Mouse (Mus musculus): ENCODE measurements around the gene C2. TPM values are rescaled to one million over a fixed set of nuclear protein-coding genes. Genes with fewer than 3 reads are reported as not detected.
A peak's percentile ranks its signal among the peaks of the same experiment; 100 is the strongest.

Gene C2
- polyA plus RNA-seq, 1 experiment from 2014 or later, result 1.3 TPM

DNA sequence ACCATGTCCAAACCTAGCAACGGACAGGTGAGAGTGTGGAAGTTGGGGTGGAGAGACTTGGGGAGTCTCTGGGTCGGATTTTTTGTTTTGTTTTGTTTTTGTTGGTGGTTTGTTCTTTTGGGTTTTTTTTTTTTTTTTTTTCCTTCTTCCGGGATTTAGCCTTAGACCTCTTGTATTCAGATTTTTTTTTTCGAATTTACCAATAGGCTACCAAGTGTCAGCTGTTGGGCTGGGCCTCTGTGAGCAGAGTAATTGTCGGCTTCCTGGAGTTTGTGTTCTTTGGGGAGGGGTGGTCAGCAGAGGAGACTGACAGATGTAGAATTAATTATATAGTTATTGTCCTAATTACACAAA is 1.8 kb upstream of the C2 start:
- no peak for ATAC-seq (ENCODE audit: low FRiP score)
- peaks cover 47% of the 10 kb centered on the region for H3K36me3 ChIP-seq (replicated peaks)
- WGBS, result 0% methylated on average over 5 of the region's 5 CpGs
- peak overlapping the region; percentile 99 for H3K9ac ChIP-seq
- no peaks in the 10 kb centered on the region for H3K27me3 ChIP-seq
- H3K9me3 ChIP-seq, result no peaks in the 10 kb centered on the region
- peak overlapping the region; percentile 98 for H3K27ac ChIP-seq
- peaks cover 43% of the 10 kb centered on the region for H3K4me1 ChIP-seq
- H3K4me3 ChIP-seq (replicated peaks), result peak overlapping the region; percentile 100
- peak overlapping the region; percentile 98 for H3K4me2 ChIP-seq

DNA sequence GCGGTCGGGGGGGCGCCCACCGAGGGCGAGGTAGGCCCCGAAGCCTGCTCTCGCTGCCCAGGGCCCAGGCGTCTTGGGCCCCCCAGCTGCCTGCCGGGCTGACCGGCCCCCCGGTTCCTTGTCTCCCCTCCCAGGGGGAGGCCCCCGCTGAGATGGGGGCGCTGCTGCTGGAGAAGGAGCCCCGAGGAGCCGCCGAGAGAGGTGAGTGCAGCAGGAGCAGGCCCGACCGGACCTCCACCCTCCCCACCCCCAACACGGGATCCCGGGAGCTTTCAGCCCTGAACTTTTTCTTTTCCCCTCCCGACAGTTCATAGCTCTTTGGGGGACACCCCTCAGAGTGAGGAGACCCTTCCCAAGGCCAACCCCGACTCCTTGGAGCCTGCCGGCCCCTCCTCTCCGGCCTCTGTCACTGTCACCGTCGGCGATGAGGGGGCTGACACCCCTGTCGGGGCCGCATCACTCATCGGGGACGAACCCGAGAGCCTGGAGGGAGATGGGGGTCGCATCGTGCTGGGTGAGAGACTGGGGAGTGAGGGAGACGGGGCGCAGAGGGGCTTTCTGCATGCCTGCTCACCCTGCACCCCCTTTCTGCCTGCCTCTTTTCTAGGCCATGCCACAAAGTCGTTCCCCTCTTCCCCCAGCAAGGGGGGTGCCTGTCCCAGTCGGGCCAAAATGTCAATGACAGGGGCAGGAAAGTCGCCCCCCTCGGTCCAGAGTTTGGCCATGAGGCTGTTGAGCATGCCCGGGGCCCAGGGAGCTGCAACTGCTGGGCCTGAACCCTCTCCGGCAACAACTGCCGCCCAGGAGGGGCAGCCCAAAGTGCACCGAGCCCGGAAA is 1.2 kb upstream of the C2 start:
- H3K4me1 ChIP-seq, result peaks cover 43% of the 10 kb centered on the region
- ATAC-seq (ENCODE audit: low FRiP score), result peak; percentile 2; the same call in 1 of the 2 replicates
- H3K9ac ChIP-seq, result peak overlapping the region; percentile 99
- no peaks in the 10 kb centered on the region for H3K9me3 ChIP-seq
- peak overlapping the region; percentile 100 for H3K4me3 ChIP-seq (replicated peaks)
- no peaks in the 10 kb centered on the region for H3K27me3 ChIP-seq
- H3K27ac ChIP-seq, result peak overlapping the region; percentile 98
- peaks cover 41% of the 10 kb centered on the region for H3K36me3 ChIP-seq (replicated peaks)
- peak overlapping the region; percentile 98 for H3K4me2 ChIP-seq
- 2% methylated on average over 39 of the region's 45 CpGs for WGBS

DNA sequence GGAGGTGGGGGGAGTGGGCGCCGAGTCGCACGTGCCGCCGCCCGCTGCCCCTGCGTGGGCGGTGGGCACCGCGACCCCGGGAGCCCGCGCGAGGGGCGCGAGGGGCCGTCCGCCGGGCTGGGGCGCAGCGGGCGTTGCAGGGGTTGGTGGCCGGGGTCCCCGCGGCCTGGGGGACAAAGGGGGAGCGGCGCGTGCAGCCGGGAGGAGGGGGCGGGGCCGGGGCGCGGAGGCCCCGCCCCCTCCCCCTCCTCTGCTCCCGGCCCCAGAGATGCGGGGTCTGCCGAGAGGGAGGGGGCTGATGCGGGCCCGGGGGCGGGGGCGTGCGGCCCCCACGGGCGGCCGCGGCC is 614 bp upstream of the C2 start:
- Histone ChIP-seq H3K4me1 (peaks cover 46% of the 10 kb centered on the region), H3K9ac (peak overlapping the region; percentile 99), H3K27me3 (no peaks in the 10 kb centered on the region), H3K27ac (peak overlapping the region; percentile 98), H3K4me3 (replicated peaks) (peak overlapping the region; percentile 100), H3K36me3 (replicated peaks) (peaks cover 35% of the 10 kb centered on the region), H3K4me2 (peak overlapping the region; percentile 98), H3K9me3 (no peaks in the 10 kb centered on the region)
- peak; percentile 28 for ATAC-seq (ENCODE audit: low FRiP score)
- under 1% methylated on average over 20 of the region's 47 CpGs for WGBS

DNA sequence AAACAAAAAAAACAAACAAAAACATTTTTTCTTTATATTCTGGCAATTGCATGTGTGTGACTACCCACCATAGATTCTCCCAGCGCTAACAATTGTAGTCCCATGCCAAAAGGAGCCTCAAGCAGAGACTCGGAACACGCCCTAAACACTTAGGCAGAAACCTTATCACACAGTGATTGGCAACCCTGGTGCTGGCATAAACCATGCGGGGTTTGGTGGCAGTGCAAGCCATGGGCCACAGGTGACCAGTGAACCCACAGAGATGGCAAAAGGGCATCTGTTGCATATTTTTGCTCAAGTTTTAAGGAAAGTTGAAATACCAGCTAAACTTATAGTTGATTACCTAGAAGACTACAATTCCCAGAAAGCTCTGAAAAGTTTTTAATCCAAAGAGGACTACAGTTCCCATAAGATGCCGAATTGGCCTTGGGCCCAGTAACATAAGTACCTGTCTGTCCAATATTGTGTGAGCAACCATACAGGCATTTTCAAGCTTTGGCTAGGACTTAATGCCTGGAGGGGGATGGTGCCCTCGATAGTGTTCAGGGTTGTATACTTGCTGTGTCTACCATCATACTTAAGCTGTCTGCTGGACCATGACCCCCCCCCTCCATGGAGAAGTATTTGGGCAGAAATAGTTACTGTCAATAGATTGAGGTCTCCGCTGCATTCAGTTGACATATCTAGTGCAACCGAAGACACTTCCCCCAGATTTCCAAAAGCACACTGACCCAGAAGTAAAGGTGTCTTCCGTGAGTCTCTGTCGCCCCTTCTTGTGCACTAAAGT is 499 bp downstream of the C2 start:
- Histone ChIP-seq H3K27ac (peak overlapping the region; percentile 98), H3K4me1 (peaks cover 49% of the 10 kb centered on the region)

DNA sequence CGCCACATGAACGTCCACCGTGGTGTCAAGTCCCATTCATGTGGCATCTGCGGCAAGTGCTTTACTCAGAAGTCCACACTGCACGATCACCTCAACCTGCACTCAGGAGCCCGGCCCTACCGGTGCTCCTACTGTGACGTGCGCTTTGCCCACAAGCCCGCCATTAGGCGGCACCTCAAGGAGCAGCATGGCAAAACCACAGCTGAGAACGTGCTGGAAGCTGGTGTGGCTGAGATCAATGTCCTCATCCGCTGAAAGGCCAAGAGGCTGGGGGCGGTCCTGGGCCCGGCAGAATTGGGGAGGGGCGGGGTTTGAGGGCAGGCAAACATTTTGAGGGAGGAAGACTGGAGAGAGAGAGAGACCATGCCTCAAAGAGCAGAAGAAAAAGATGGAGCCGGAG is 1.7 kb downstream of the C2 start:
- Histone ChIP-seq H3K27me3 (no peaks in the 10 kb centered on the region), H3K9ac (peak overlapping the region; percentile 98; the same call in 1 of the 2 replicates), H3K4me1 (peaks cover 49% of the 10 kb centered on the region), H3K27ac (peak overlapping the region; percentile 42; the same call in 1 of the 2 replicates), H3K9me3 (no peaks in the 10 kb centered on the region), H3K4me2 (peak overlapping the region; percentile 98), H3K4me3 (replicated peaks) (peak overlapping the region; percentile 86), H3K36me3 (replicated peaks) (peaks cover 17% of the 10 kb centered on the region)
- 84% methylated on average over 17 of the region's 17 CpGs for WGBS
- no peak for ATAC-seq (ENCODE audit: low FRiP score)

More for the DNA sequence above, 499 bp downstream of the C2 start:
- peaks cover 24% of the 10 kb centered on the region for H3K36me3 ChIP-seq (replicated peaks)
- peak overlapping the region; percentile 98 for H3K4me2 ChIP-seq
- H3K27me3 ChIP-seq, result no peaks in the 10 kb centered on the region
- WGBS, result 21% methylated on average over 10 of the region's 10 CpGs
- peak overlapping the region; percentile 100 for H3K4me3 ChIP-seq (replicated peaks)
- no peak for ATAC-seq (ENCODE audit: low FRiP score)
- H3K9me3 ChIP-seq, result no peaks in the 10 kb centered on the region
- peak overlapping the region; percentile 99 for H3K9ac ChIP-seq

DNA sequence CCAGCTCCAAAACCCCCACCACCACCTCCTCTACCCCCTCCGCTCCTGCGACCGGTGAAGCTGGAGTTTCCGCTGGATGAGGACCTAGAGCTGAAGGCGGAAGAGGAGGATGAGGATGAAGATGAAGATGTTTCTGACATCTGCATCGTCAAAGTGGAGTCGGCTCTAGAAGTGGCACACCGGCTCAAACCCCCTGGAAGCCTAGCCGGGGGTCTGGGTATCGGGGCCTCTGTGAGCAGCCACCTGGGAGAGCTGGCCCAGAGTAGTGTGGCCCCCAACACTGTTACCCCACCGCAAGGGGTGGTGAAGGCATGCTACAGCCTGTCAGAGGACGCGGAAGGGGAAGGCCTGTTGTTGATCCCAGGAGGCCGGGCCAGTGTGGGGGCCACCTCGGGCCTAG is 2.3 kb downstream of the C2 start:
- peak overlapping the region; percentile 94 for H3K27ac ChIP-seq

DNA sequence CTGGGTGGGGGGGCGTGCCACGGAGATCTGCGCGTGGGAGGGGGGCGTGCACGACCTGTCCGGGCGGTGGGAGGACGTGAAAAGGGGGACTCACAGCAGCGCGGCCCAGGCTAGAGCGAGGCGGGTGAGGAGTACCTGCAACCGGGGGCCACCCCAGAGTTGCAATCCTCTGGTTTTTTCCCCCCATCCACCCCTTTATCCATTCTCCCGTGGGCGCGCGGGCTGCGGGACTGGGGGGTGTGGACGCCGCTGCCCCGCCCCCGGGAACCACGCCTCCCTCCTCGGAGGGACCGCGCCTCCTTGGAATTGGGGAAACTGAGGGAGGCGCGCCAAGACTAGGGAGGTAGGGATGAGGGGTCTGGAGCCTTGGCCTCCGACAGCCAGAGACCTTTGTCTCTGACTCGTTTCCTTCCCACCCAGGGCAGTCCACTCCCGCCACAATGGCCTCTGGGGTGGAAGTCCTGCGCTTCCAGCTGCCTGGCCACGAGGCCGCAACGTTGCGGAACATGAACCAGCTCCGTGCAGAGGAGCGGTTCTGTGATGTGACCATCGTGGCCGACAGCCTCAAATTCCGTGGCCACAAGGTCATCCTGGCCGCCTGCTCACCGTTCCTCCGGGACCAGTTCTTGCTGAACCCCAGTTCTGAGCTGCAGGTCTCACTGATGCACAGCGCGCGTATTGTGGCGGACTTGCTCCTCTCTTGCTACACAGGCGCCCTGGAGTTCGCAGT is 3.1 kb downstream of the C2 start:
- H3K27me3 ChIP-seq, result no peaks in the 10 kb centered on the region
- H3K4me3 ChIP-seq (replicated peaks), result peak overlapping the region; percentile 86
- peak overlapping the region; percentile 98 for H3K9ac ChIP-seq
- peak; percentile 24 for ATAC-seq (ENCODE audit: low FRiP score)
- peaks cover 10% of the 10 kb centered on the region for H3K36me3 ChIP-seq (replicated peaks)
- H3K4me2 ChIP-seq, result peak overlapping the region; percentile 98
- H3K4me1 ChIP-seq, result peaks cover 41% of the 10 kb centered on the region
- no peaks in the 10 kb centered on the region for H3K9me3 ChIP-seq
- WGBS, result 7% methylated on average over 49 of the region's 51 CpGs
- H3K27ac ChIP-seq, result peak overlapping the region; percentile 94

More for the DNA sequence above, 2.3 kb downstream of the C2 start:
- 95% methylated on average over 15 of the region's 15 CpGs for WGBS
- Histone ChIP-seq H3K4me2 (peak overlapping the region; percentile 98), H3K36me3 (replicated peaks) (peaks cover 11% of the 10 kb centered on the region), H3K27me3 (no peaks in the 10 kb centered on the region), H3K9ac (peak overlapping the region; percentile 98), H3K4me3 (replicated peaks) (peak overlapping the region; percentile 86), H3K4me1 (peaks cover 47% of the 10 kb centered on the region), H3K9me3 (no peaks in the 10 kb centered on the region)
- ATAC-seq (ENCODE audit: low FRiP score), result no peak

DNA sequence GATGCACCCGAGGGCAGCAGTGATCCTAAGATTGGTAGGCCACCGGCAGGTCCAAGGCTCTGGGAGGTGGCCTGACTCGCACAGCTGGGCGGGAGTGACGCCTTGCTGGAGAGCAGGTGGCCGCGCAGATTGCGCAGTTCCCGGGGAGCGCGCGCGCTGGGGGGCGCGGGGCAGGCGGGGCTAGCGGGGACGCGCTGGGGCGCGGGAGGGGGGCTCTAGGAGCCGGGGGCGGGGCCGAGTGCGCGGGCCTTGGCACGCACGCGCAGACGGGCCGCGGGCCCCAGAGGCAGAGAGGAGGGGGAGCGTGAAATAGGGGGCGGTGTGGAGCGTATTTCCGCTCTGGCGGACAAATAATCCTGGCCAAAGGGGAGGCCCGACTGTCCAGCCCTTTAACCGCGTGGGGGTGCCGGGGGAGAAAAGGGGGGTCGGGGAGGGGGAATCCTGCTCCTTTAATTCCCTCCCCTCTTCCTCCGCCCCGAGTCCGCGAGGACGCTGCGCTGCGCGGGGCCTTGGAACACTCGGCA is 3.9 kb downstream of the C2 start:
- Histone ChIP-seq H3K27me3 (no peaks in the 10 kb centered on the region), H3K4me3 (replicated peaks) (peak overlapping the region; percentile 86), H3K9me3 (no peaks in the 10 kb centered on the region), H3K4me1 (peaks cover 35% of the 10 kb centered on the region), H3K4me2 (peak overlapping the region; percentile 98), H3K27ac (peak overlapping the region; percentile 94), H3K9ac (peak overlapping the region; percentile 98), H3K36me3 (replicated peaks) (peaks cover 10% of the 10 kb centered on the region)
- ATAC-seq (ENCODE audit: low FRiP score), result peak; percentile 89
- WGBS, result 0% methylated on average over 43 of the region's 51 CpGs

DNA sequence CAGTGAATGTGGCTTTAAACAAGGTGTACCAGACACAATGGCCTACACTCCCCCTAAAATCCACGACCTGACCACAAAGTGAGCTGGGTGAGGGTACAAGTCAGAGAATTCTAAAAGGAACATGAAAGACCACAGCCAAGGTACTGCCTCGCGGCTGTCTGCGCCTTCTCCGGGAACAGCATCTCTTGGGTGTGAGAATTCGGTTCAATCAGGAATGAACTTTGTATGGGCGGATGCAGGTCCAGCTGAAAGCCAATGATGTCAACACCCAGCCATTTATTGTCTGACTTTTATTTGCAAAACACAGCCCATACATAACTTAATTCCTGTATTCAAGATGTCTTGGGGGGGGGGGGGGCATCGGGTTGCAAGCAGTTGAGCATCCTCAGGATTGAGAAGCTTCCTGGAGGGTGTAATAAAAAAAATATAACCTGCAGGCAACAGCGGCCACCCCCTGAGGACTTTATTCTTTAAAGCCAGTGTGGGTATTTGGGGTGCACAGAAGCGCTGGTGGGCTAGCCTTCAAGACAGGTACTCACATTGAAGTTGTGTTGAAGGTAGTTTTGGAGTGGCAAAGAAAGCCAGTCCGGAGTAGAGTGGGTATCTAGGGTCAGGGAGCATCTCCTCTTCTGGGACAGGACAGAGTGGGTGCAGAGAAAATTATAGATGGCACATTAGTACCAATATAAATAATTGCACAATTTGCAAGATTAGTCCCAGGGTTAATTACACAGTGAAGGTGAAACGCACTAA is 4.8 kb downstream of the C2 start:
- Histone ChIP-seq H3K4me2 (peak overlapping the region; percentile 98), H3K9ac (peak overlapping the region; percentile 98), H3K27ac (peak overlapping the region; percentile 94), H3K9me3 (no peaks in the 10 kb centered on the region), H3K4me3 (replicated peaks) (peak overlapping the region; percentile 86), H3K27me3 (no peaks in the 10 kb centered on the region), H3K4me1 (peaks cover 35% of the 10 kb centered on the region), H3K36me3 (replicated peaks) (peaks cover 10% of the 10 kb centered on the region)
- WGBS, result 69% methylated on average over 12 of the region's 12 CpGs
- ATAC-seq (ENCODE audit: low FRiP score), result peak; percentile 3

DNA sequence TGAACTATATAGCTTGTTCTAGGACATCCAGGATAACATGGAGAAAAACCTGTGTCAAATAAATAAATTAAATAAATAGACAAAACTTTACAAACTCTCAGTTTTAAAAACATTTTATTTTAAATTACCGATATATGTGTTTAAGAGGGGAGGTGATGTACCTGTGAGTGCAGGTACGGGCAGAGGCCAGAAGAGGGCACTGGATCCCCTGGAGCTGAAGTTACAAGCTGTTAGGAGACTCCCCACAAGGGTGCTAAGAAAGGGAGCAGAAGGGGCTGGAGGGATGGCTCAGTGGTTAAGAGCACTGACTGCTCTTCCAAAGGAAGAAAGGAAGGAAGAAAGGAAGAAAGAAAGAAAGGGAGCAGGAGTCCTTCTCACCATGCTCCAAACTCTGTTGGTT is 6.7 kb downstream of the C2 start:
- no peak overlapping the region for H3K9ac ChIP-seq
- no peak overlapping the region for H3K27ac ChIP-seq
- H3K9me3 ChIP-seq, result no peaks in the 10 kb centered on the region
- no peaks in the 10 kb centered on the region for H3K27me3 ChIP-seq
- H3K4me3 ChIP-seq (replicated peaks), result no peak overlapping the region
- no peak for ATAC-seq (ENCODE audit: low FRiP score)
- no peak overlapping the region for H3K4me2 ChIP-seq
- peaks cover 21% of the 10 kb centered on the region for H3K4me1 ChIP-seq
- H3K36me3 ChIP-seq (replicated peaks), result peaks cover 9% of the 10 kb centered on the region
- 92% methylated on average over 2 of the region's 2 CpGs for WGBS

DNA sequence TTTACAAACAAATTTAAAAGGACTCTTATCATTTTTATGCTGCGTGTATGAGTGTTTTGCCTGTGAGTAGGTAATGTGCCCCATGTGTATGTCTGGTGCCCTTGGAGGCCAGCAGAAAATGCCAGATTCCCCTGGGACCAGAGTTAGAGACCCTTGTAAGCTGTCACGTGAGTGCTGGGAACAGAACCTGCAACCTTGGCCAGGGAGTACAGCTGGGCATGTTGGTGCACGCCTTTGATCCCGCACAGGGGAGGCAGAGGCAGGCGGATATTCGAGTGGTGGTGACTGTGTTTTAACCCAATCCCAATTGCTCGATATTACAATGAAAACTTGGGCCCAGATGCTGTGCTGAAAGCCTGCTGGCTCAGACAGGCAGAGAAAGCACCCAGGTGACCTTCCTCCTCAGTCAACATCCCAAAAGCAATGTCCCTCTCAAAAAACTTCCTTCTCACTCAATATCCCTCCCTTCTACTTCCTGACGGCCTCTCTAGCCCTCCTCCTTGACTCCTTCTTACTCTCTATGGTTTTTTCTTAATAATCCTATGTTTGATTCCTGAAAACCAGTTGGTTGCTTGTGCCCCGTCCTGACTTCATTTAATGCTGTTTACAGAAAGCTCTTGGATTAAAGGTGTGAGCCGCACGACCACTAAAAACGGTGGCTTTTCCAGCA is 7.9 kb downstream of the C2 start:
- Histone ChIP-seq H3K27ac (no peak overlapping the region), H3K4me3 (replicated peaks) (no peak overlapping the region), H3K9me3 (no peaks in the 10 kb centered on the region), H3K4me1 (peaks cover 9% of the 10 kb centered on the region), H3K4me2 (no peak overlapping the region), H3K36me3 (replicated peaks) (no peaks in the 10 kb centered on the region), H3K9ac (no peak overlapping the region), H3K27me3 (no peaks in the 10 kb centered on the region)
- ATAC-seq (ENCODE audit: low FRiP score), result no peak
- 88% methylated on average over 12 of the region's 12 CpGs for WGBS

Measured in forebrain, embryonic 12.5 days (tissue).